Comparison of ENCODE assay signal across 9 mouse cellular contexts in genomic region chr1:131937659-131938305, GRCm38 (mm10). TPM values are rescaled to one million over a fixed set of nuclear protein-coding genes. Genes with fewer than 3 reads are reported as not detected.
DNase-seq lines count a peak whose midpoint lies in the region; ATAC-seq and TF ChIP-seq lines count a peak whose summit lies in the region.
"Had no signal": no experiment of that assay in that cellular context is flagged by ENCODE, and none has a peak within 500 bp of the region (broad histone marks: within the 10 kb centered on the region; RNA-seq: fewer than 3 reads in every experiment).

No protein-coding gene starts in this region.

- H3K4me1 ChIP-seq in E14TG2a.4 (replicated peaks; ENCODE audit: low read depth, low read length) = peaks cover 56% of the 10 kb centered on the region
- H3K4me1 ChIP-seq in forebrain, embryonic 10.5 days = peaks cover 7% of the 10 kb centered on the region; the same call in 1 of the 2 replicates
- peaks cover 6% of the 10 kb centered on the region; the same call in 1 of the 2 replicates for H3K4me1 ChIP-seq in neural tube, embryonic 15.5 days

- TF ChIP-seq CTCF in E14TG2a.4 (conservative IDR thresholded peaks at IDR 0.05; ENCODE audit: low read length) = peak; percentile 45

- no peaks in the 10 kb centered on the region for H3K9me3 ChIP-seq in E14TG2a.4 (ENCODE audit: low read length)
- no peaks in the 10 kb centered on the region for H3K9me3 ChIP-seq in forebrain, embryonic 10.5 days
- no peaks in the 10 kb centered on the region for H3K9me3 ChIP-seq in neural tube, embryonic 15.5 days (replicated peaks)

- intact Hi-C loops in heart, postnatal 36 days (cut with DNase I) = loop anchor here (1.0 to 5.0 kb wide), 3 partner anchors 44 to 180 kb away; no protein-coding TSS in a partner anchor

- H3K36me3 ChIP-seq in E14TG2a.4 (ENCODE audit: insufficient read depth, low read length) = peaks cover 75% of the 10 kb centered on the region
- H3K36me3 ChIP-seq in forebrain, embryonic 10.5 days (replicated peaks) = peaks cover 58% of the 10 kb centered on the region
- H3K36me3 ChIP-seq in neural tube, embryonic 15.5 days = peaks cover 6% of the 10 kb centered on the region; the same call in 1 of the 2 replicates

- no peaks in the 10 kb centered on the region for H3K27me3 ChIP-seq in E14TG2a.4 (ENCODE audit: insufficient read depth, low read length)
- no peaks in the 10 kb centered on the region for H3K27me3 ChIP-seq in forebrain, embryonic 10.5 days (ENCODE audit: poor library complexity, severe bottlenecking)
- H3K27me3 ChIP-seq in neural tube, embryonic 15.5 days (replicated peaks) = no peaks in the 10 kb centered on the region

- peak; percentile 55; the same call in 1 of the 2 replicates for ATAC-seq in neural tube, embryonic 15.5 days (ENCODE audit: low FRiP score)

- no peak overlapping the region for H3K4me2 ChIP-seq in neural tube, embryonic 15.5 days

- peak; percentile 91 for DNase-seq in brain, adult 2 months (ENCODE audit: low read depth, low spot score)
- peak; percentile 39 for DNase-seq in forebrain, embryonic 10.5 days (ENCODE audit: extremely low spot score, low spot score)
- peak; percentile 72 to 74 for DNase-seq in heart, postnatal 36 days
- peak; percentile 75 for DNase-seq in large intestine, adult 2 months (ENCODE audit: low read depth, low spot score)
- peak; percentile 58 to 75 for DNase-seq in lung, adult 18-20 months
- peak; percentile 16 to 69 for DNase-seq in thymus, postnatal 10 days (ENCODE audit: low spot score in 2 of 2)

- H3K4me3 ChIP-seq in E14TG2a.4 (replicated peaks; ENCODE audit: low read length) = no peak overlapping the region
- H3K4me3 ChIP-seq in forebrain, embryonic 10.5 days = no peak overlapping the region
- H3K4me3 ChIP-seq in neural tube, embryonic 15.5 days (replicated peaks) = no peak overlapping the region
- H3K4me3 ChIP-seq: erythroblast, embryonic 14.5 days had no signal

- 69% methylated on average over 6 of the region's 6 CpGs for WGBS in forebrain, embryonic 10.5 days
- WGBS in large intestine, adult 2 months = 36% methylated on average over 6 of the region's 6 CpGs
- 50% methylated on average over 6 of the region's 6 CpGs for WGBS in neural tube, embryonic 15.5 days

- no peak overlapping the region for H3K27ac ChIP-seq in forebrain, embryonic 10.5 days
- no peak overlapping the region for H3K27ac ChIP-seq in neural tube, embryonic 15.5 days (replicated peaks)

- H3K9ac ChIP-seq in neural tube, embryonic 15.5 days (replicated peaks) = no peak overlapping the region

RNA-seq across cellular contexts. Expression of gene Slc45a3, which starts 25.0 kb away (rescaled TPM):
- 9.0 and 9.3 TPM in 2 replicates for polyA plus RNA-seq in forebrain, embryonic 10.5 days (2016; fragmentation: Nextera tagmentation; extraction: Ambion mirVana)
- 1 to 10 TPM; 4.2 to 4.3 TPM for total RNA-seq in heart, postnatal 36 days (2021)
- polyA plus RNA-seq in large intestine, adult 2 months (2012; rRNA removed) = 2.3 and 2.5 TPM in 2 replicates
- polyA plus RNA-seq in neural tube, embryonic 15.5 days (2015; fragmentation: Nextera tagmentation; extraction: Ambion mirVana) = 2.0 and 3.0 TPM in 2 replicates

RNA-seq across cellular contexts. Expression of gene Nucks1, which starts 27.4 kb away (rescaled TPM):
- polyA plus RNA-seq in forebrain, embryonic 10.5 days (2016; fragmentation: Nextera tagmentation; extraction: Ambion mirVana) = 120 and 122 TPM in 2 replicates
- total RNA-seq in heart, postnatal 36 days (2021) = 10 to 100 TPM; 52.1 to 58.6 TPM
- polyA plus RNA-seq in large intestine, adult 2 months (2012; rRNA removed) = 8.4 and 9.3 TPM in 2 replicates
- 44.3 and 52.4 TPM in 2 replicates for polyA plus RNA-seq in neural tube, embryonic 15.5 days (2015; fragmentation: Nextera tagmentation; extraction: Ambion mirVana)

Comparison
In these comparisons a context has a peak if more than half of its experiments do, and no peak if none do; other contexts are left out.
1. DNase-seq: peak in every context shown above with its lines; median percentile 91 in brain, adult 2 months; 75 in large intestine, adult 2 months; 73 in heart, postnatal 36 days; 66 in lung, adult 18-20 months; 42 in thymus, postnatal 10 days; 39 in forebrain, embryonic 10.5 days.